Mouse (Mus musculus): ENCODE results near the gene Flot1. TPM values are rescaled to one million over a fixed set of nuclear protein-coding genes. Genes with fewer than 3 reads are reported as not detected.
A peak's percentile ranks its signal among the peaks of the same experiment; 100 is the strongest.

Flot1 gene
- total and polyA plus RNA-seq, 2 experiments = 18.0 to 26.7 TPM

DNA sequence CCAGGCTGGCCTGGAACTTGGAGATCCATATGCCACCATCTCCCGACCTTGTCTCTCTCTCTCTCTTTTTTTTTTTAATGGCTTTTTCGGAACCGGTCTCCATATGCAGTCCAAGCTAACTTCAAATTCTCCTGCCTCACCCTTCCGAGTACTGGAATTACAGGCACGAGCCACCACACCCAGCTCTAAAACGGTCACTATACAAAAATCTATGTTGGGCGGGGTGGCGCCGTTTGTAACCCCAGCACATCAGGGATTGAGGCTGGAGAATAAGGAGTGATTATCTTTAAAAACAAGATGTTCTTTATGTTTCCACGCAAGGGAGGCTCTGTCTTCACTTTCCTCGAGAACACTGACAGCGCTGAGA, 37.8 kb downstream of the Flot1 start:
- no peaks in the 10 kb centered on the region for H3K36me3 ChIP-seq (ENCODE audit: control insufficient read depth, insufficient read depth, low read length)
- H3K9ac ChIP-seq (ENCODE audit: low read depth, low read length) = no peak overlapping the region
- no peak for DNase-seq (ENCODE audit: extremely low read depth, low read depth, low spot score)
- H3K4me3 ChIP-seq (ENCODE audit: insufficient read depth, low read depth, low read length) = peak overlapping the region; percentile 96; the same call in 1 of the 2 replicates
- H3K27me3 ChIP-seq (ENCODE audit: control insufficient read depth, insufficient read depth, low read length) = peaks cover 5% of the 10 kb centered on the region; the same call in 1 of the 2 replicates
- H3K79me2 ChIP-seq (ENCODE audit: control insufficient read depth, insufficient read depth, low read length) = no peaks in the 10 kb centered on the region
- WGBS = 8% methylated on average over 12 of the region's 12 CpGs
- no peak for TF ChIP-seq CTCF (IDR thresholded peaks at IDR 0.05; ENCODE audit: low read depth, low read length)
- no peak for TF ChIP-seq POLR2A (IDR thresholded peaks at IDR 0.05; ENCODE audit: extremely low read depth, insufficient read depth, low read length)
- no peaks in the 10 kb centered on the region; the same call in 1 of the 2 replicates for H3K4me1 ChIP-seq (ENCODE audit: control insufficient read depth, insufficient read depth, low read length)
- H3K27ac ChIP-seq (replicated peaks; ENCODE audit: insufficient read depth, low read depth, low read length) = no peak overlapping the region

DNA sequence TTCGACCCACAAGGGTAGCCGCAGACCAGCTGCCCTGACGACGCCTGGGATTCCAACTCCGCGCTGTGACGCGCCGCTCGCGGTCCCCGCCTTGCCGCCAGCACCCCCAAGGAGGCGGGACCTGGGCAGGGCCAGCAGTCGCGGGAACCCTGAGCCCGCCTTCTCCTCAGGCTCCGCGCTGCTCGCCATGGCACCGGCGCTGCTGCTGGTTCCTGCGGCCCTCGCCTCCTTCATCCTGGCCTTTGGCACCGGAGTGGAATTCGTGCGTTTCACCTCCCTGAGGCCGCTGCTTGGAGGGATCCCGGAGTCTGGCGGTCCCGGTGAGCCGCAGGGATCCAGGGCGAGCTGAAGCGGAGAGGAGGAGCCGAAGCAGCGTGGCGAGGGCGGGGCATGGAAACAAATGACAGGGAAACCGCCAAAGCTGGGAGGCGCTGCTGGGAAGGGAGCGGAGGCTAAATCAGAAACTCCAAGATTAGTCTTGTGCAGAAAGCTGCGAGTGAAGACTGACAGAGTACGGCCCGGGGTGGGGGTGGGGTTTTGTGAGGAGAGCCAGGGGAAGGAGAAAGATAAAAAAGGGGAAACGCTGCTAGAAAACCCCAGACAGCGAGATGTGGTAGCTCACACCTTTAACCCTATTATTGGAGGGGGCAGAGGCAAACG, 38.3 kb downstream of the Flot1 start, which contains the start of gene Nrm:
Nrm (plus strand) TSS at position 121 of the 660 bp plus-strand sequence.
- 1% methylated on average over 47 of the region's 47 CpGs for WGBS
- Histone ChIP-seq H3K4me3 (ENCODE audit: insufficient read depth, low read depth, low read length) (peak within 1 kb of the TSS; percentile 96), H3K27ac (replicated peaks; ENCODE audit: insufficient read depth, low read depth, low read length) (peak within 1 kb of the TSS; percentile 35; the same call in 1 of the 2 replicates), H3K27me3 (ENCODE audit: control insufficient read depth, insufficient read depth, low read length) (peaks cover 6% of the 10 kb centered on the region; the same call in 1 of the 2 replicates), H3K79me2 (ENCODE audit: control insufficient read depth, insufficient read depth, low read length) (no peaks in the 10 kb centered on the region), H3K4me1 (ENCODE audit: control insufficient read depth, insufficient read depth, low read length) (peaks cover 2% of the 10 kb centered on the region; the same call in 1 of the 2 replicates), H3K9ac (ENCODE audit: low read depth, low read length) (peak within 1 kb of the TSS; percentile 83), H3K36me3 (ENCODE audit: control insufficient read depth, insufficient read depth, low read length) (no peaks in the 10 kb centered on the region)
- no peak for TF ChIP-seq POLR2A (IDR thresholded peaks at IDR 0.05; ENCODE audit: extremely low read depth, insufficient read depth, low read length)
- peak; percentile 68 for TF ChIP-seq CTCF (IDR thresholded peaks at IDR 0.05; ENCODE audit: low read depth, low read length)
- peak; percentile 68 for DNase-seq (ENCODE audit: extremely low read depth, low read depth, low spot score)

DNA sequence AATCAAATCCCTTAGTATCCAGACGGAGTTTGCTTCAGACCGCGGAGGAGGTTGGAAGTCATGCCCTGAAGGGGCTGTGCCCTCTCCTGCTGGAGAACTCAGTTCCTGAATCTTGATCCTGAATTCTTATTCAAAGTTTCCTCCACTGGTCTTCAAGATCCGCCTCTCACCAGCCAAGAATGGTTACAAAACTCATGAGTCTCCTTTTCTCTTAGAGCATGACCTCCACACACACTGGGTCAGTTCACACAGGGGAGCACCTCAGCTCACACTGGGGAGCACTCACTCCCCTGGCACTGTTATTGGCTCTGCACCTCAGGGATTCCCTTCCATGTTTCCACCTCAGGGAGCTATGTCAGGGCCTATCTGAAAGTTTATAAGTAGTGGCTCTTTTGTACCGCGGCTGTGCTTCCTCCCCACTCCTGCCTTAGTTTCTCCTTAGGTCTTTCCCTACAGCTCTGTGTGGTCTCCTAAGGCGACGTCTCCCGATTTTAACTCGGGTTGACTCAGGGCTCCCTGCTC, 41.9 kb downstream of the Flot1 start:
- Histone ChIP-seq H3K79me2 (ENCODE audit: control insufficient read depth, insufficient read depth, low read length) (no peaks in the 10 kb centered on the region), H3K36me3 (ENCODE audit: control insufficient read depth, insufficient read depth, low read length) (no peaks in the 10 kb centered on the region), H3K27ac (replicated peaks; ENCODE audit: insufficient read depth, low read depth, low read length) (no peak overlapping the region), H3K9ac (ENCODE audit: low read depth, low read length) (no peak overlapping the region), H3K4me3 (ENCODE audit: insufficient read depth, low read depth, low read length) (0 out of 2 replicates have a peak overlapping the region, but pooled peaks have one; percentile 77), H3K4me1 (ENCODE audit: control insufficient read depth, insufficient read depth, low read length) (peaks cover 4% of the 10 kb centered on the region; the same call in 1 of the 2 replicates), H3K27me3 (ENCODE audit: control insufficient read depth, insufficient read depth, low read length) (peaks cover 6% of the 10 kb centered on the region; the same call in 1 of the 2 replicates)
- WGBS = 47% methylated on average over 10 of the region's 10 CpGs
- DNase-seq (ENCODE audit: extremely low read depth, low read depth, low spot score) = no peak
- TF ChIP-seq CTCF (IDR thresholded peaks at IDR 0.05; ENCODE audit: low read depth, low read length) (no peak), POLR2A (IDR thresholded peaks at IDR 0.05; ENCODE audit: extremely low read depth, insufficient read depth, low read length) (no peak)

DNA sequence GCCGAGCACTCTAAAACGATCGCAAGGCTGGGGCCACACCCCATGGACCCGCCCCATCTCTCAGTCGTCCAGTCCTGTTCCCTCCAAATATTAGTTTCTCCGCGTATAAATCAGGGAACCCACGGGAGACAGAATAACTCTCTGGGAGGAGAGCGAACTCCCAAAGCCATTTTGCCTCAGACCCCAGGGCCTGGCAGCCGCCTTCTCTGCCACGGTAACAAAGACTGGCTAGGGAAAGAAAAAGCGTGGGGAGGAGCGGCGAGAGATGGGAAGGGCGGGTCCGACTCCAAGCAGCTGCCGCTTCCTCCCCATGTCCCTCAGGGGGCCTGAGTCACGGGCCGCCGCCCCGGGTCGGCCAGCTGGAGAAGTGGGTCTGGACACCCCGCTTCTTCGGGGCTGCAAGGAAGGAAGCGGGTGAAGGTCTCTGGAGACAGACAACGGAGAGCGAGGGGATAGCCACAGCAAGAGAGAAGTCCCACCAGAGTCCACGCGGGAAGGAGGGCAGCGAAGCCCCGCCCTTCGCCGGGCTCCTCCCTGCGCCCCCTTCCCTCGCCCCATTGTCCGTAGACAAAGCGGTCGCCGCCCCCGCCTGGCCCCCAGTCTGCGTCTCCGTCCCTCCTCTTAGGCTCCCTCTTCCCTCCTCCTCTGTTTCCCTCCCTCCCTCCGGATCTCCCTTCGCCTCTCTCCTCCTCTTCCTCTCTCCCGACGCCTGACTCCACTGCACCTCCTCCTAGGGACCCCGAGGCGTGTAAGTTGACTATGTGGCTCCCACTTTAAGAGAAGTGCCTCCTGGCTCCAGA, 42.7 kb downstream of the Flot1 start, which contains the start of gene Ppp1r18:
Ppp1r18 (plus strand) TSS at position 113 of the 800 bp plus-strand sequence.
- Histone ChIP-seq H3K36me3 (ENCODE audit: control insufficient read depth, insufficient read depth, low read length) (no peaks in the 10 kb centered on the region), H3K79me2 (ENCODE audit: control insufficient read depth, insufficient read depth, low read length) (no peaks in the 10 kb centered on the region), H3K4me1 (ENCODE audit: control insufficient read depth, insufficient read depth, low read length) (peaks cover 6% of the 10 kb centered on the region), H3K9ac (ENCODE audit: low read depth, low read length) (peak within 1 kb of the TSS; percentile 78), H3K27ac (replicated peaks; ENCODE audit: insufficient read depth, low read depth, low read length) (peak within 1 kb of the TSS; percentile 65), H3K4me3 (ENCODE audit: insufficient read depth, low read depth, low read length) (peak within 1 kb of the TSS; percentile 77), H3K27me3 (ENCODE audit: control insufficient read depth, insufficient read depth, low read length) (peaks cover 6% of the 10 kb centered on the region; the same call in 1 of the 2 replicates)
- no peak for TF ChIP-seq CTCF (IDR thresholded peaks at IDR 0.05; ENCODE audit: low read depth, low read length)
- no peak for TF ChIP-seq POLR2A (IDR thresholded peaks at IDR 0.05; ENCODE audit: extremely low read depth, insufficient read depth, low read length)
- WGBS = 3% methylated on average over 48 of the region's 48 CpGs
- no peak for DNase-seq (ENCODE audit: extremely low read depth, low read depth, low spot score)

DNA sequence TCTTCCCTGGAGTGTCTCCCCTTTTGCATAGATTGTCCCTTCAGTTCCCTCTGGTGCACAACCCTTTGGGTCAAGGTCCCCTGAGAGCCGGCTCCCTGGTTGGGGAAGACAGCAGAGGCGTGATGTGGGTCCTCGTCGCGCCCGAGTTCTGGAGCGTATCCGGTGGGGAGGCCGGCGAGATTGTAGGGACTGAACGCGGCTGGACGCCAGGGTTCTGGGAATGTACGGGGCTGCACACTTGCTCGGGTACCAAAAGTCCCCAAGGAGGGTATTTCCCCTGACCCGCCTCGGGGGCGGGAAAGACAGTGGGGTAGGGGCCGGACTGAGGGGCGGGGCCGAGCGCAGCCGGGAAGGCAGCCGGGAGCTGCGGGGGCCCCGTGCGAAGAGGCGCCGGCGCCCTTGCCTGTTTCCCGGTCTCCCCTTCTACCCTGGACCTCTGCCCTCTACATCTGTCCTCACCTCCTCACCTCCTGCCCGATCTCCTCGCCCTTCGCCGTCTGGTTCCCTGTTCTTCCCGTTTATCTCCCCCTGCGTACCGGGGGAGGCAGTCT, 43.3 kb downstream of the Flot1 start:
- 2% methylated on average over 38 of the region's 38 CpGs for WGBS
- peaks cover 6% of the 10 kb centered on the region; the same call in 1 of the 2 replicates for H3K27me3 ChIP-seq (ENCODE audit: control insufficient read depth, insufficient read depth, low read length)
- peak overlapping the region; percentile 77 for H3K4me3 ChIP-seq (ENCODE audit: insufficient read depth, low read depth, low read length)
- TF ChIP-seq POLR2A (IDR thresholded peaks at IDR 0.05; ENCODE audit: extremely low read depth, insufficient read depth, low read length) (0 out of 2 replicates have a peak, but pooled peaks have one; percentile 5), CTCF (IDR thresholded peaks at IDR 0.05; ENCODE audit: low read depth, low read length) (no peak)
- no peaks in the 10 kb centered on the region for H3K79me2 ChIP-seq (ENCODE audit: control insufficient read depth, insufficient read depth, low read length)
- peaks cover 6% of the 10 kb centered on the region for H3K4me1 ChIP-seq (ENCODE audit: control insufficient read depth, insufficient read depth, low read length)
- no peaks in the 10 kb centered on the region for H3K36me3 ChIP-seq (ENCODE audit: control insufficient read depth, insufficient read depth, low read length)
- H3K27ac ChIP-seq (replicated peaks; ENCODE audit: insufficient read depth, low read depth, low read length) = peak overlapping the region; percentile 65
- no peak for DNase-seq (ENCODE audit: extremely low read depth, low read depth, low spot score)
- peak overlapping the region; percentile 78 for H3K9ac ChIP-seq (ENCODE audit: low read depth, low read length)

All from liver, adult 2 months (tissue).